Mouse (Mus musculus): Measurements from ENCODE around the gene Chit1. TPM values are rescaled to one million over a fixed set of nuclear protein-coding genes. Genes with fewer than 3 reads are reported as not detected.

Gene Chit1
- polyA plus RNA-seq, 1 experiment from 2014 or later = not detected

DNA sequence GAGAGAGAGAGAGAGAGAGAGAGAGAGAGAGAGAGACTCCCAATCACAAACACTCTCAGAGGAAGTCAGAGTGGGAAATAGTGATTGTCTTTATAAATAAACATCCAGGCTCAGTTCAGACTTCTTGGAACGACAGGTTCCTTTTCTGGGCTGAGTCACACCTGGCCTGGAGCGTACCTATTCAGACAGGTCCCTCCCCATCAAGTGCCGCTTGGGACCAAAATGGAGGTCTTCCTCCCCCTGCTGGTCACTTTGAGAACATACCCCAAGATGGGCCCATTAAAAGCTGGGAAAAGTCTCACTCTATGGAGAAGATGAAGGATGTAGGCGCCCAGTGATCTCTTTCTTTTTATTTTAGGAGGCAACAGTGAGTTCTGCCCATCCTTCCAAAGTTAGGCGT is 4.3 kb upstream of the Chit1 start:
- H3K9ac ChIP-seq (ENCODE audit: low read depth, low read length) = no peak overlapping the region
- ATAC-seq (ENCODE audit: low FRiP score) (peak; percentile 14; the same call in 1 of the 2 replicates), DNase-seq (ENCODE audit: low spot score) (peak; percentile 72)
- H3K27me3 ChIP-seq (ENCODE audit: control insufficient read depth, insufficient read depth, low read length) = no peaks in the 10 kb centered on the region
- H3K27ac ChIP-seq (ENCODE audit: low read depth, low read length) = no peak overlapping the region
- no peak overlapping the region for H3K4me3 ChIP-seq (ENCODE audit: low read depth, low read length)
- H3K36me3 ChIP-seq (ENCODE audit: control insufficient read depth, insufficient read depth, low read length) = no peaks in the 10 kb centered on the region
- no peaks in the 10 kb centered on the region for H3K4me1 ChIP-seq (replicated peaks; ENCODE audit: control insufficient read depth, insufficient read depth, low read length)
- no peaks in the 10 kb centered on the region for H3K9me3 ChIP-seq (ENCODE audit: control insufficient read depth, low read length)
- 9% methylated on average over 5 of the region's 5 CpGs for WGBS
- no peak overlapping the region for H3K4me2 ChIP-seq (replicated peaks; ENCODE audit: low read depth, low read length)

DNA sequence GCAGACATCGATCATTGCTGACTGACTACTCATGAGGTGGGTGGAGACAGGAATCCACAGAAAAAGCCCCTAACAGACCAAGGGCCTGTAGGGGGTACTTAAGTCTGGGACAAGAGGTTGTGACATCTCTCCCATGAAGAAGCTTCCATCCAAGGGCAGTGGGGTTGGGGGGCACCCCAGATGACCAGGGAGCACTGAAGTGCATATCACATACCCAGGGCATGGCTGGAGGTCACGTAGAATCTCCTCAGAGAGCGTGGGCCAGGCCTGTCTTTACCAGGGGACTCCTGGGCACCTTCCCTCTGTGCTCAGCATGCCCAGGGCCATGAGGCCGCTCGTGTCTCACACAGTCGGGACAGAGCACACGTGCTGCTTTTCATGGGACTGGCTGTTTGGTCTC is 3.3 kb upstream of the Chit1 start:
- no peak for DNase-seq (ENCODE audit: low spot score)
- H3K9me3 ChIP-seq (ENCODE audit: control insufficient read depth, low read length) = no peaks in the 10 kb centered on the region
- H3K9ac ChIP-seq (ENCODE audit: low read depth, low read length) = no peak overlapping the region
- H3K4me1 ChIP-seq (replicated peaks; ENCODE audit: control insufficient read depth, insufficient read depth, low read length) = no peaks in the 10 kb centered on the region
- no peak overlapping the region for H3K27ac ChIP-seq (ENCODE audit: low read depth, low read length)
- no peak overlapping the region for H3K4me2 ChIP-seq (replicated peaks; ENCODE audit: low read depth, low read length)
- no peaks in the 10 kb centered on the region for H3K27me3 ChIP-seq (ENCODE audit: control insufficient read depth, insufficient read depth, low read length)
- no peak for ATAC-seq (ENCODE audit: low FRiP score)
- no peak overlapping the region for H3K4me3 ChIP-seq (ENCODE audit: low read depth, low read length)
- no peaks in the 10 kb centered on the region for H3K36me3 ChIP-seq (ENCODE audit: control insufficient read depth, insufficient read depth, low read length)
- WGBS = 92% methylated on average over 7 of the region's 7 CpGs

DNA sequence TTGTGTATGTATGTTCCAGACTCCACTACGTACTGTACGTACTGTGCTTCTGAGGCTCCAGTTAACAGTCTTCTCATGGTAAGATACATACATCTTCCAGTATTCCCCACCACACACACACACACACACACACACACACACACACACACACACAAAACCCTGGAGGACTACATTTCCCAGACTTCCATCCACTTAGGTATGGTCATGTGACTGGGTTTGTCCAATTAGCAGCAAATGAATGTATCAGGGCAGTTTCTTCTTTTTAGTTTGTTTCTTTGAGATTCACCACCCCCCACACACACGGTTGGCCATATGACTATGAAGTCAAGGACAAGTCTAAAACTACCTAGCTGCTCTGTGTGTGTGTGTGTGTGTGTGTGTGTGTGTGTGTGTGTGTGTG is 1.0 kb upstream of the Chit1 start:
- DNase-seq (ENCODE audit: low spot score) (no peak), ATAC-seq (ENCODE audit: low FRiP score) (no peak)
- no peaks in the 10 kb centered on the region for H3K36me3 ChIP-seq (ENCODE audit: control insufficient read depth, insufficient read depth, low read length)
- no peak overlapping the region for H3K9ac ChIP-seq (ENCODE audit: low read depth, low read length)
- H3K27ac ChIP-seq (ENCODE audit: low read depth, low read length) = no peak overlapping the region
- no peak overlapping the region for H3K4me2 ChIP-seq (replicated peaks; ENCODE audit: low read depth, low read length)
- WGBS = 89% methylated on average over 3 of the region's 3 CpGs
- H3K9me3 ChIP-seq (ENCODE audit: control insufficient read depth, low read length) = no peaks in the 10 kb centered on the region
- H3K27me3 ChIP-seq (ENCODE audit: control insufficient read depth, insufficient read depth, low read length) = no peaks in the 10 kb centered on the region
- no peak overlapping the region for H3K4me3 ChIP-seq (ENCODE audit: low read depth, low read length)
- H3K4me1 ChIP-seq (replicated peaks; ENCODE audit: control insufficient read depth, insufficient read depth, low read length) = no peaks in the 10 kb centered on the region

DNA sequence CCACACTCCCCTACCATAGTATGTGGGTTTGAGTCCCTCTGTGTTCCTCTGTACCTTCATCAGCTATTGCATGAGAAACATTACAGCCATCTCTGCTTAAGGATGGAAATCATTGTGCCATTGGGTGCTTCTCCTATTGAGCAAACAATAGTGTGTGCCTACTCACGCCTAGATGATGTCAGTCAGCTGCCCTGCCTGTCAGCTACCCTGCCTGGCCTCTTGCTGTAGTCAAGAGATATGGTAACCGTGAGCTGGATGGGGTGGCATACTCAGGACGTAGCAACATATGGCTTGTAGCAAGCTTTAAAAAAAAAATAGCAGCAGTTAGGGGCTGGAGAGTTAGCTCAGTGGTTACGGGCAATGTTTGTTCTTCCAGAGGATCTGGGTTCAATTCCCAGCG is 593 bp upstream of the Chit1 start:
- Histone ChIP-seq H3K27me3 (ENCODE audit: control insufficient read depth, insufficient read depth, low read length) (no peaks in the 10 kb centered on the region), H3K9ac (ENCODE audit: low read depth, low read length) (no peak overlapping the region), H3K9me3 (ENCODE audit: control insufficient read depth, low read length) (no peaks in the 10 kb centered on the region), H3K27ac (ENCODE audit: low read depth, low read length) (no peak overlapping the region), H3K4me1 (replicated peaks; ENCODE audit: control insufficient read depth, insufficient read depth, low read length) (no peaks in the 10 kb centered on the region), H3K4me2 (replicated peaks; ENCODE audit: low read depth, low read length) (no peak overlapping the region), H3K4me3 (ENCODE audit: low read depth, low read length) (no peak overlapping the region), H3K36me3 (ENCODE audit: control insufficient read depth, insufficient read depth, low read length) (no peaks in the 10 kb centered on the region)
- no peak for DNase-seq (ENCODE audit: low spot score)
- no peak for ATAC-seq (ENCODE audit: low FRiP score)
- WGBS = 90% methylated on average over 5 of the region's 5 CpGs

DNA sequence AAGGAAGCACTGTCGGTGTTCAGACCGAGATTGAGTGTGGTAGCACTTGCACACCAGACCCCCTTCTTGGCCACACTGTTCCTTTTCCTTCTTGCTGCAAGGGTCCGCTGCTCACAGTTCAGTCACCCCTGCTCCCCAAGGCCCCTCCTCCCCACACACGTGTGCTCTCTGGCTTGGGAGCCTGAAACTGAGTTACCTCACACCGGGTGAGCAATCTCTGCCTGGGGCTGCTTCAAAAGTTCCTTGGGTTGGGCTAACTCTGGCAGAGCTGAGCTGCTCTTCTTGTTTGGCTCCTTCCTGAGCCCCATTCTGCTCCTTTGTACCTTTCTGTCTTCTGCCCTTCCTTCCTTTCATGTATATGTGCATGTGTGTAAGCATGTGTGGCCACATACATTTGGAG is 2.5 kb downstream of the Chit1 start:
- H3K4me3 ChIP-seq (ENCODE audit: low read depth, low read length) = no peak overlapping the region
- no peak for DNase-seq (ENCODE audit: low spot score)
- H3K27me3 ChIP-seq (ENCODE audit: control insufficient read depth, insufficient read depth, low read length) = no peaks in the 10 kb centered on the region
- 72% methylated on average over 5 of the region's 5 CpGs for WGBS
- H3K4me2 ChIP-seq (replicated peaks; ENCODE audit: low read depth, low read length) = no peak overlapping the region
- no peak overlapping the region for H3K9ac ChIP-seq (ENCODE audit: low read depth, low read length)
- H3K9me3 ChIP-seq (ENCODE audit: control insufficient read depth, low read length) = no peaks in the 10 kb centered on the region
- no peaks in the 10 kb centered on the region for H3K4me1 ChIP-seq (replicated peaks; ENCODE audit: control insufficient read depth, insufficient read depth, low read length)
- H3K27ac ChIP-seq (ENCODE audit: low read depth, low read length) = no peak overlapping the region
- no peaks in the 10 kb centered on the region for H3K36me3 ChIP-seq (ENCODE audit: control insufficient read depth, insufficient read depth, low read length)
- ATAC-seq (ENCODE audit: low FRiP score) = no peak

DNA sequence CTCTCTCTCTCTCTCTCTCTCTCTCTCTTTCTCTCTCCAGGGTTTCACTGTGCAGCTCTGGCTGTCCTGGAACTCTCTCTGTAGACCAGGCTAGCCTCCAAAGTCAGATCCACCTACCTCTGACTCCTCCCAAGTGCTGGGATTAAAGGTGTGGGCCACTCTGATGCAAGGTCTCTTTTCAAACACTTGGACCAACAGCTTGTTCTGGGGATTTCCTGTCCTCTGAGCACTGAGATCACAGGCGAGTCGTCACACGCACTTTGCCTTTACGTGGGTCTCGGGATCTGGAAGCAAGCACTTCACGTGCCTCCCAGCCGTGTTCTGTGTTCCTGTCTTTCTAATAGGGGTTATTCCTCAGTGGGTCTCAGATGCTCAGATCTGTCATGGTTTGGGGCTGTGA is 3.0 kb downstream of the Chit1 start:
- DNase-seq (ENCODE audit: low spot score) (no peak), ATAC-seq (ENCODE audit: low FRiP score) (no peak)
- Histone ChIP-seq H3K9me3 (ENCODE audit: control insufficient read depth, low read length) (no peaks in the 10 kb centered on the region), H3K9ac (ENCODE audit: low read depth, low read length) (no peak overlapping the region), H3K27ac (ENCODE audit: low read depth, low read length) (no peak overlapping the region), H3K36me3 (ENCODE audit: control insufficient read depth, insufficient read depth, low read length) (no peaks in the 10 kb centered on the region), H3K4me1 (replicated peaks; ENCODE audit: control insufficient read depth, insufficient read depth, low read length) (no peaks in the 10 kb centered on the region), H3K4me3 (ENCODE audit: low read depth, low read length) (no peak overlapping the region), H3K27me3 (ENCODE audit: control insufficient read depth, insufficient read depth, low read length) (no peaks in the 10 kb centered on the region), H3K4me2 (replicated peaks; ENCODE audit: low read depth, low read length) (no peak overlapping the region)
- 86% methylated on average over 7 of the region's 7 CpGs for WGBS

DNA sequence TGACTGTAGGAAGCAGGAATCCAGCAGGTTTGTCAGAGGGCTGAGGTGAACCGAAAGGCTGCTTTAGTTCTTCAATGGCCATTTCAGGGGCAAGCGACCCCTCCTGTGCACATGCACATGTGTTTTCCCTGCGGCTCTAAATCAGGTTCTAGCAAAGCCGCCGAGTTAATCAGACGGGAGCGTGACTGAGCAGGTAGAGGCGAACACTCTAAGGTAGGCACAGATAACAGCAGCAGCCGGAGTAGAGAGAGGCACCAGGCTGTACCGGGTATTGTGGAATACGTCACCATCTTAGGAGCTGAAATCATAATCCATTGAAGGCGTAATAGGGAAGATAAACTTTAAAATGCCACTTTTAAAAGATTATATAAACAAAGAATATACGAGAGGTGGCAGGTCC is 3.7 kb downstream of the Chit1 start:
- Histone ChIP-seq H3K9ac (ENCODE audit: low read depth, low read length) (no peak overlapping the region), H3K36me3 (ENCODE audit: control insufficient read depth, insufficient read depth, low read length) (no peaks in the 10 kb centered on the region), H3K27me3 (ENCODE audit: control insufficient read depth, insufficient read depth, low read length) (no peaks in the 10 kb centered on the region), H3K27ac (ENCODE audit: low read depth, low read length) (no peak overlapping the region), H3K9me3 (ENCODE audit: control insufficient read depth, low read length) (no peaks in the 10 kb centered on the region), H3K4me1 (replicated peaks; ENCODE audit: control insufficient read depth, insufficient read depth, low read length) (no peaks in the 10 kb centered on the region), H3K4me3 (ENCODE audit: low read depth, low read length) (no peak overlapping the region), H3K4me2 (replicated peaks; ENCODE audit: low read depth, low read length) (no peak overlapping the region)
- ATAC-seq (ENCODE audit: low FRiP score) (no peak), DNase-seq (ENCODE audit: low spot score) (no peak)
- 88% methylated on average over 13 of the region's 13 CpGs for WGBS

DNA sequence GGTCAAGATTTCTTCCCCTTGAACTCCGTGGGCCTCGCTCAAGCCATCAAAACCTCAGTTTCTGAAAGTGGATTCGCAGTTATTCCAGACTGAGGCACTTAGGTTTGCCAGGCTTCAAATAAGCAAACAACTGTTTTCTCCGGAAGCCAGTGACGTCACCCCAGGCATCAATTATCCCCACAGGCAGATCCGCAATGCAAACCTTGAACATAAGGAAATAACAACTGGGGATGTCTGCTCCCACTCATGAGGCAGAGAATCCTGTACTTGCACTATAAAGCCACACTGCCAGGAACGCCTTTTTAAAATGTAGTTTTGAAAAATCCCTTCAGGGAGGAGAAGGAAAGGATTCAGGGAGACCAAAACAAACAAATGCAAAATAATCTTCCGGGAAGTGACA is 4.4 kb downstream of the Chit1 start:
- no peaks in the 10 kb centered on the region for H3K9me3 ChIP-seq (ENCODE audit: control insufficient read depth, low read length)
- DNase-seq (ENCODE audit: low spot score) (no peak), ATAC-seq (ENCODE audit: low FRiP score) (no peak)
- H3K27ac ChIP-seq (ENCODE audit: low read depth, low read length) = no peak overlapping the region
- no peaks in the 10 kb centered on the region for H3K4me1 ChIP-seq (replicated peaks; ENCODE audit: control insufficient read depth, insufficient read depth, low read length)
- 69% methylated on average over 8 of the region's 8 CpGs for WGBS
- H3K36me3 ChIP-seq (ENCODE audit: control insufficient read depth, insufficient read depth, low read length) = no peaks in the 10 kb centered on the region
- H3K4me3 ChIP-seq (ENCODE audit: low read depth, low read length) = no peak overlapping the region
- H3K27me3 ChIP-seq (ENCODE audit: control insufficient read depth, insufficient read depth, low read length) = no peaks in the 10 kb centered on the region
- H3K4me2 ChIP-seq (replicated peaks; ENCODE audit: low read depth, low read length) = no peak overlapping the region
- no peak overlapping the region for H3K9ac ChIP-seq (ENCODE audit: low read depth, low read length)

DNA sequence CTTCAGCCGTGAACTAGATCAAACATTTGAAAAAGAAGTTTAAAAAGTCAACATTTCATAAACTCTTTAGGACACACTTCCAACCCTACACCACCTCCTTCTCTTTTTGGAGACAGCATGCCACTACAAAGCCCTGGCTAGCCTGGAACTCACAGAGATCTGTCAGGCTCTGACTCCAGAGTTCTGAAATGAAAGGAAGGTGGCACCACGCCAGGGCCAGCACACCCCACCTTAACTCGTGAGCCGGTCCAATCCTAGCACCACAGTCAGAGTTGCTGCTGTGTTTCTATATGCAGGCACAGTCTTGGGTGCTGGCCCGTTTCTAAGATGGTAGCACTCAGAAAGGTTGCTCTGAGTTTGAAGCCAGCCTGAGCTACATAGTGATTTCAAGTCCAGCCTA is 6.1 kb downstream of the Chit1 start:
- Histone ChIP-seq H3K4me1 (replicated peaks; ENCODE audit: control insufficient read depth, insufficient read depth, low read length) (no peaks in the 10 kb centered on the region), H3K4me3 (ENCODE audit: low read depth, low read length) (no peak overlapping the region), H3K9ac (ENCODE audit: low read depth, low read length) (no peak overlapping the region), H3K4me2 (replicated peaks; ENCODE audit: low read depth, low read length) (no peak overlapping the region), H3K27ac (ENCODE audit: low read depth, low read length) (no peak overlapping the region), H3K36me3 (ENCODE audit: control insufficient read depth, insufficient read depth, low read length) (no peaks in the 10 kb centered on the region), H3K27me3 (ENCODE audit: control insufficient read depth, insufficient read depth, low read length) (no peaks in the 10 kb centered on the region), H3K9me3 (ENCODE audit: control insufficient read depth, low read length) (no peaks in the 10 kb centered on the region)
- DNase-seq (ENCODE audit: low spot score) = no peak
- WGBS = 79% methylated on average over 5 of the region's 5 CpGs
- ATAC-seq (ENCODE audit: low FRiP score) = no peak
